Mouse (Mus musculus) G1E (cell line): ENCODE data around the gene Slc25a47.

Source experiments
- CTCF ChIP-seq: IDR thresholded peaks from 2 replicates; pipeline ENCODE4 v1.5.1; 2012; ENCODE audit warnings: low read depth, low read length, inconsistent platforms, mixed read lengths
- GATA1 ChIP-seq: IDR thresholded peaks from 2 replicates; pipeline ENCODE4 v1.6.1; 2012; ENCODE audit warnings: borderline replicate concordance, low read length, inconsistent platforms, mixed read lengths
- POLR2AphosphoS5 ChIP-seq: IDR thresholded peaks from 2 replicates; pipeline ENCODE4 v1.6.1; 2012; ENCODE audit warnings: low read depth, low read length, inconsistent platforms; ENCODE audit not compliant: insufficient replicate concordance
- TAL1 ChIP-seq: conservative IDR thresholded peaks from 2 replicates; pipeline ENCODE4 v1.6.1; 2012; ENCODE audit warnings: low read depth, low read length, inconsistent platforms, mixed read lengths

DNA sequence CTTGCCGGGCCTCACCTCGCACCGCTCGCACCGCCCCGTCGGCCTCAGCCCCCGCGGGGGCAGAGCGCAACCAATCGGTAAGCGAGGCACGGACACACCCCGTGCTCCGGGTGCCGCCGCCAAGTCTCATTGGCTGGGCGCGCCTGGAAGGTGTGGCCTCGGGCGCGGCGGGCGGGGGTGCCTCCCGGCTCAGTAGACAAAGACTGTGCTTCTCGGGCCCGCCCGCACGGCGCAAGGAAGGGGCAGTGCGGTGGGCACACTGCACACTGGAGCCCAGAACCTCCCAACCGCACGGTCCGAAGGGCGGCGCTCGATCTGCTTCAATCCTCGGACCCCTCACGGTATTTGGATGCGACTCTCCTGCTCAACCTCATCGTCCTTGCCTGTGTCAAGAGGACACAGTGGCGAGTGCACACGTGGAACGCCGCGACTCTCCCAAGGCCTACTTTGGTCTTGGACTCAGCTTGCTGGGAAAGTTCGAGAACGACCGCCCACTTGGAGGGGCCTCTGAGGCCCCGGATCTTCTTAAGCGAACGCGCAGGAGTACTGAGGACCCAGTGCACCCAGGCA is at the start of gene Slc25a47, which contains the start of gene Slc25a29:
- TF ChIP-seq CTCF, result no peak
- TF ChIP-seq GATA1, result no peak
- no peak for TF ChIP-seq TAL1
- TF ChIP-seq POLR2AphosphoS5, result no peak
